In genomic region chr1:133181072-133182015, GRCm38 (mm10) we compare ENCODE assay signal across 8 mouse cellular contexts. TPM values are rescaled to one million over a fixed set of nuclear protein-coding genes. Genes with fewer than 3 reads are reported as not detected.
A peak's percentile ranks its signal among the peaks of the same experiment; 100 is the strongest.
DNase-seq lines count a peak whose midpoint lies in the region; ATAC-seq and TF ChIP-seq lines count a peak whose summit lies in the region.

No protein-coding gene starts in this region.

- peak overlapping the region; percentile 3; the same call in 1 of the 2 replicates for H3K9ac ChIP-seq in limb, embryonic 11.5 days (ENCODE audit: low read length)
- peak overlapping the region; percentile 92 for H3K9ac ChIP-seq in midbrain, embryonic 13.5 days (replicated peaks)
- H3K9ac ChIP-seq in stomach, embryonic 14.5 days (replicated peaks; ENCODE audit: low read depth, low read length), result 0 out of 2 replicates have a peak overlapping the region, but pooled peaks have one; percentile 1

- H3K4me2 ChIP-seq in limb, embryonic 11.5 days (ENCODE audit: low read depth, severe bottlenecking), result peak overlapping the region; percentile 89
- H3K4me2 ChIP-seq in midbrain, embryonic 13.5 days (replicated peaks), result peak overlapping the region; percentile 81
- peak overlapping the region; percentile 65 for H3K4me2 ChIP-seq in stomach, embryonic 14.5 days (replicated peaks; ENCODE audit: low read depth, low read length)

- peak overlapping the region; percentile 4; the same call in 1 of the 2 replicates for H3K4me3 ChIP-seq in spleen, adult 2 months (ENCODE audit: extremely low read depth, insufficient read depth, insufficient read length)
- peak overlapping the region; percentile 62 for H3K4me3 ChIP-seq in embryonic facial prominence, embryonic 10.5 days
- H3K4me3 ChIP-seq in kidney, adult 2 months (ENCODE audit: insufficient read depth, low read depth, low read length), result peak overlapping the region; percentile 44
- peak overlapping the region; percentile 26 for H3K4me3 ChIP-seq in limb, embryonic 11.5 days (ENCODE audit: low read depth, low read length)
- H3K4me3 ChIP-seq in midbrain, embryonic 13.5 days (replicated peaks), result peak overlapping the region; percentile 81
- peak overlapping the region; percentile 34 for H3K4me3 ChIP-seq in stomach, embryonic 14.5 days (ENCODE audit: low read depth, low read length)

- ATAC-seq in limb, embryonic 11.5 days (ENCODE audit: insufficient number of reproducible peaks, low FRiP score, low TSS enrichment, low read depth), result peak; percentile 60
- ATAC-seq in midbrain, embryonic 13.5 days, result peak; percentile 87
- ATAC-seq in stomach, embryonic 14.5 days (ENCODE audit: insufficient number of reproducible peaks, insufficient read depth, low FRiP score, low read depth), result peak; percentile 66

- 5% methylated on average over 31 of the region's 31 CpGs for WGBS in spleen, adult 2 months
- under 1% methylated on average over 31 of the region's 31 CpGs for WGBS in embryonic facial prominence, embryonic 10.5 days
- WGBS in kidney, adult 2 months, result 6% methylated on average over 31 of the region's 31 CpGs
- WGBS in limb, embryonic 11.5 days, result under 1% methylated on average over 31 of the region's 31 CpGs
- under 1% methylated on average over 31 of the region's 31 CpGs for WGBS in midbrain, embryonic 13.5 days
- 1% methylated on average over 31 of the region's 31 CpGs for WGBS in stomach, embryonic 14.5 days

- TF ChIP-seq POLR2A in spleen, adult 2 months (IDR thresholded peaks at IDR 0.05; ENCODE audit: low read depth, low read length), result no peak
- no peak for TF ChIP-seq POLR2A in kidney, adult 2 months (IDR thresholded peaks at IDR 0.05; ENCODE audit: low read depth, low read length)

- peak; percentile 68; the same call in 1 of the 2 replicates for TF ChIP-seq CTCF in spleen, adult 2 months (IDR thresholded peaks at IDR 0.05; ENCODE audit: extremely low read depth, insufficient read depth, insufficient read length, insufficient replicate concordance)
- peak; percentile 91 for TF ChIP-seq CTCF in kidney, adult 2 months (conservative IDR thresholded peaks at IDR 0.05; ENCODE audit: insufficient read depth, insufficient read length, low read depth, low read length)

- no peak overlapping the region for H3K27ac ChIP-seq in spleen, adult 2 months (ENCODE audit: insufficient read depth, low read length)
- peak overlapping the region; percentile 79 for H3K27ac ChIP-seq in embryonic facial prominence, embryonic 10.5 days (replicated peaks)
- no peak overlapping the region for H3K27ac ChIP-seq in kidney, adult 2 months (ENCODE audit: insufficient read depth, low read depth, low read length)
- no peak overlapping the region for H3K27ac ChIP-seq in limb, embryonic 11.5 days (replicated peaks; ENCODE audit: low read depth, low read length)
- peak overlapping the region; percentile 98 for H3K27ac ChIP-seq in midbrain, embryonic 13.5 days
- no peak overlapping the region; the same call in 1 of the 2 replicates for H3K27ac ChIP-seq in stomach, embryonic 14.5 days (ENCODE audit: low read length)

- no peaks in the 10 kb centered on the region for H3K9me3 ChIP-seq in embryonic facial prominence, embryonic 10.5 days
- no peaks in the 10 kb centered on the region for H3K9me3 ChIP-seq in limb, embryonic 11.5 days (ENCODE audit: control insufficient read depth, low read length)
- H3K9me3 ChIP-seq in midbrain, embryonic 13.5 days, result no peaks in the 10 kb centered on the region
- no peaks in the 10 kb centered on the region for H3K9me3 ChIP-seq in stomach, embryonic 14.5 days (ENCODE audit: control insufficient read depth, low read depth, low read length)

- peaks cover 12% of the 10 kb centered on the region for H3K27me3 ChIP-seq in spleen, adult 2 months (ENCODE audit: control insufficient read depth, insufficient read depth, low read length)
- peaks cover 69% of the 10 kb centered on the region for H3K27me3 ChIP-seq in embryonic facial prominence, embryonic 10.5 days (replicated peaks; ENCODE audit: low read depth, poor library complexity, severe bottlenecking)
- no peaks in the 10 kb centered on the region for H3K27me3 ChIP-seq in kidney, adult 2 months (replicated peaks; ENCODE audit: control insufficient read depth, insufficient read depth, low read length)
- peaks cover 18% of the 10 kb centered on the region for H3K27me3 ChIP-seq in limb, embryonic 11.5 days (ENCODE audit: control insufficient read depth, insufficient read depth, low read length)
- H3K27me3 ChIP-seq in midbrain, embryonic 13.5 days, result no peaks in the 10 kb centered on the region
- no peaks in the 10 kb centered on the region for H3K27me3 ChIP-seq in stomach, embryonic 14.5 days (ENCODE audit: control insufficient read depth, insufficient read depth, low read length)

- peak in 1 of 2 experiments; percentile 36 for DNase-seq in spleen, adult 2 months (ENCODE audit: low read depth in 1 of 2, low spot score in 2 of 2)
- no peak for DNase-seq in spleen, adult 12 weeks (ENCODE audit: low spot score)
- peak; percentile 88 for DNase-seq in embryonic facial prominence, embryonic 10.5 days (ENCODE audit: low spot score)
- peak; percentile 74 to 88 for DNase-seq in heart, adult 18-20 months
- DNase-seq in kidney, adult 2 months, result peak; percentile 73
- DNase-seq in limb, embryonic 11.5 days (ENCODE audit: low spot score), result peak; percentile 85

- H3K4me1 ChIP-seq in spleen, adult 2 months (ENCODE audit: control insufficient read depth, insufficient read depth, insufficient read length), result peaks cover 3% of the 10 kb centered on the region; the same call in 1 of the 2 replicates
- peaks cover 34% of the 10 kb centered on the region for H3K4me1 ChIP-seq in embryonic facial prominence, embryonic 10.5 days
- H3K4me1 ChIP-seq in kidney, adult 2 months (ENCODE audit: control insufficient read depth, insufficient read depth, low read length), result no peaks in the 10 kb centered on the region
- H3K4me1 ChIP-seq in limb, embryonic 11.5 days (ENCODE audit: control insufficient read depth, insufficient read depth, low read length), result peaks cover 7% of the 10 kb centered on the region
- peaks cover 43% of the 10 kb centered on the region for H3K4me1 ChIP-seq in midbrain, embryonic 13.5 days (replicated peaks)
- H3K4me1 ChIP-seq in stomach, embryonic 14.5 days (ENCODE audit: control insufficient read depth, insufficient read depth, low read length), result peaks cover 17% of the 10 kb centered on the region

- H3K36me3 ChIP-seq in spleen, adult 2 months (ENCODE audit: control insufficient read depth, insufficient read depth, low read length), result no peaks in the 10 kb centered on the region
- no peaks in the 10 kb centered on the region for H3K36me3 ChIP-seq in embryonic facial prominence, embryonic 10.5 days (replicated peaks)
- H3K36me3 ChIP-seq in kidney, adult 2 months (ENCODE audit: control insufficient read depth, insufficient read depth, low read length), result no peaks in the 10 kb centered on the region
- no peaks in the 10 kb centered on the region for H3K36me3 ChIP-seq in limb, embryonic 11.5 days (ENCODE audit: control insufficient read depth, insufficient read depth, low read length)
- H3K36me3 ChIP-seq in midbrain, embryonic 13.5 days, result no peaks in the 10 kb centered on the region
- H3K36me3 ChIP-seq in stomach, embryonic 14.5 days (ENCODE audit: control insufficient read depth, insufficient read depth, low read length), result no peaks in the 10 kb centered on the region

RNA-seq across cellular contexts. Expression of gene Plekha6, which starts 17.3 kb away (rescaled TPM):
- 26.0 and 31.1 TPM in 2 replicates for polyA plus RNA-seq in spleen, adult 2 months (2012; rRNA removed)
- 3.4 and 3.7 TPM in 2 replicates for polyA plus RNA-seq in embryonic facial prominence, embryonic 10.5 days (2016; fragmentation: Nextera tagmentation; extraction: Ambion mirVana)
- 10 to 100 TPM; 40.5 to 47.7 TPM for total RNA-seq in heart, adult 18-20 months (2021)
- 91.4 and 98.1 TPM in 2 replicates for polyA plus RNA-seq in kidney, adult 2 months (2012; rRNA removed)
- polyA plus RNA-seq in limb, embryonic 11.5 days (2014; fragmentation: Nextera tagmentation; extraction: Ambion mirVana), result 0.75 and 0.87 TPM in 2 replicates
- polyA plus RNA-seq in midbrain, embryonic 13.5 days (2015; fragmentation: Nextera tagmentation; extraction: Ambion mirVana), result 25.4 and 28.5 TPM in 2 replicates
- 19.8 and 21.7 TPM in 2 replicates for polyA plus RNA-seq in stomach, embryonic 14.5 days (2014; fragmentation: Nextera tagmentation; extraction: Ambion mirVana)

RNA-seq across cellular contexts. Expression of gene Ppp1r15b, which starts 50.4 kb away (rescaled TPM):
- polyA plus RNA-seq in spleen, adult 2 months (2012; rRNA removed), result 19.7 and 26.6 TPM in 2 replicates
- polyA plus RNA-seq in embryonic facial prominence, embryonic 10.5 days (2016; fragmentation: Nextera tagmentation; extraction: Ambion mirVana), result 49.4 and 57.3 TPM in 2 replicates
- 10 to 100 TPM; 21.6 to 23.1 TPM for total RNA-seq in heart, adult 18-20 months (2021)
- polyA plus RNA-seq in kidney, adult 2 months (2012; rRNA removed), result 22.2 and 23.9 TPM in 2 replicates
- polyA plus RNA-seq in limb, embryonic 11.5 days (2014; fragmentation: Nextera tagmentation; extraction: Ambion mirVana), result 46.7 and 55.6 TPM in 2 replicates
- polyA plus RNA-seq in midbrain, embryonic 13.5 days (2015; fragmentation: Nextera tagmentation; extraction: Ambion mirVana), result 33.2 and 34.3 TPM in 2 replicates
- polyA plus RNA-seq in stomach, embryonic 14.5 days (2014; fragmentation: Nextera tagmentation; extraction: Ambion mirVana), result 43.2 and 45.4 TPM in 2 replicates

Comparison
In these comparisons a context has a peak if more than half of its experiments do, and no peak if none do; other contexts are left out.
1. H3K27ac ChIP-seq: peak in embryonic facial prominence, embryonic 10.5 days (single experiment) and midbrain, embryonic 13.5 days (single experiment); none in spleen, adult 2 months (single experiment), kidney, adult 2 months (single experiment), limb, embryonic 11.5 days (single experiment) and stomach, embryonic 14.5 days (single experiment).
2. H3K4me3 ChIP-seq: peak in every context shown above with its lines; median percentile 81 in midbrain, embryonic 13.5 days; 62 in embryonic facial prominence, embryonic 10.5 days; 44 in kidney, adult 2 months; 34 in stomach, embryonic 14.5 days; 26 in limb, embryonic 11.5 days; 4 in spleen, adult 2 months.
3. H3K9ac ChIP-seq: peak in every context shown above with its lines; median percentile 92 in midbrain, embryonic 13.5 days; 3 in limb, embryonic 11.5 days; 1 in stomach, embryonic 14.5 days.
4. Peak in every context shown above with its lines, with median percentiles within 50 percentile points of each other: ATAC-seq and H3K4me2 ChIP-seq.